Mouse (Mus musculus): Measurements from ENCODE around the gene Aldh1a1. TPM values are rescaled to one million over a fixed set of nuclear protein-coding genes. Genes with fewer than 3 reads are reported as not detected.

The Aldh1a1 gene
- polyA plus RNA-seq (2012; rRNA removed; ENCODE audit: low replicate concordance) = 43.2 and 98.9 TPM in 2 replicates

DNA sequence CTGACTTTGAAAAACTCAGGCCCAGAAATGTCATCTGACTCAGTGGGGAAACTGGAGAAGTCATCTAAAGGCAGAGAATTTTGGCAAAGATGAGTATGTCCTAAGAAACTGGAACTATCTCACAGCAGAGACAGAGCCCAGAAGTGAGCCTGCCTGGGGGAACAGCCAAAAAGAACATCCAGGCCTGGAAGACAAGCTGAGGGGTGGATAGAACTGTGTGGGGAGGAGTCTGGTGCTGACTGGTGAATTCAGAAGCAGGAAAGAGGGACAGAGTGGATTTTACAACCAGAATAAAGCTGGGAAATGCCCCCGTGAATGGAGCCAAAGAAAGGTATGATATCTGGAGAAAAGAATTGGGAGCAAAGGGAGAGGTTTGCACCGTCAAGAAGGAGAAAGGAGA, at the start of gene Aldh1a1:
TSS of gene Aldh1a1 (plus strand) at position 225 of the 400 bp plus-strand sequence.

Other genes starting within 250 kb of the Aldh1a1 start
- 59.5 and 116 TPM in 2 replicates for gene Anxa1, start 101.8 kb upstream of the Aldh1a1 start, polyA plus RNA-seq (2012; rRNA removed; ENCODE audit: low replicate concordance)
- gene Aldh1a7, start 234.8 kb downstream of the Aldh1a1 start, polyA plus RNA-seq (2012; rRNA removed; ENCODE audit: low replicate concordance) = 33.3 and 89.2 TPM in 2 replicates

Data from subcutaneous adipose tissue, adult 2 months (tissue).